Mouse (Mus musculus) large intestine, adult 2 months (tissue): ENCODE results near the gene Sept9. TPM values are rescaled to one million over a fixed set of nuclear protein-coding genes. Genes with fewer than 3 reads are reported as not detected.

Experiments
- DNase-seq: peaks from one replicate; pipeline ENCODE4 v3.0.0-alpha.2; 2012; ENCODE audit warnings: low read depth, low spot score
- WGBS: fragments of 180-500 bp; shearing (Covaris S2); methylation state at CpG from one replicate; pipeline ENCODE4 v1.1.7; 2018; 5-methylcytosine and 5-hydroxymethylcytosine counted together
- polyA plus RNA-seq: library from polyadenylated mRNA; depleted of rRNA; stranded (reverse); fragments of >200 nt; gene quantifications from 2 replicates; pipeline ENCODE4 v1.2.3, GENCODE M21; 2012

The Sept9 gene
- polyA plus RNA-seq, 1 experiment, result 37.3 TPM

GRCm38 (mm10) chr11:117302371-117302770, 102.9 kb downstream of the Sept9 start:
- no peak for DNase-seq
- WGBS, result 88% methylated on average over 5 of the region's 5 CpGs

DNA sequence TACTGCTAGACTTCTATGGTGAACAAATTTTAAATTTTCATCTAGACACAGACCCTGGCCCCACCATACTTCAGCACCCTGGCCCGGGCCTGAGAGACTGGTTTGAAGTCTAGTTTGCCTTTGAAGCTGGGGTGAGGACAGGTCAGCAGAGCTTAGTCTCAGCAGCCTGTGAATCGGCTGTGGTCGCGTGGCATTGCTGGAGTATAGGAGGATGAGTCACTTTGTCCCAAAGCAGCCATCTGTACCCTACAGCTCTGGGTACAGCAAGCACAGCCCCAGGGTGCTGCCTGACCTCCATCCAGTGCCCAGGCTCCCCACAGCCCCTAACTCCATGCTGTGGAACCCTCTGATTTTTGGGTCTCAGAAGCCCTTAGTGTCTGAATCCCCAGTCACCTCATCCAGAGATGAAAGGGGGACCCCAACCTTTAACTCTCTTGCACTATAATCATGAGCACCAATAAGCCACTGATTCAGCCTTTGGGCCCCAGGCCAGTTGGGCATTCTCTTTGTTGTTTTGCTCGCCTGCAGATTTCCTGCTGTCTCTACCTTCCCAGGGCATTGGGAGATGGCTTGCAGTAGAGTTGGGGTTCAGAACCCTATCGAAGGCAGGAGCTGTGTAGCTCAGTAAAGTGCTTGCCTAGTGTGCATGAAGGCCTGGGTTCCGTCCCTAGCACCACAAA, 106.2 kb downstream of the Sept9 start:
- DNase-seq, result no peak
- WGBS, result 81% methylated on average over 7 of the region's 7 CpGs

DNA sequence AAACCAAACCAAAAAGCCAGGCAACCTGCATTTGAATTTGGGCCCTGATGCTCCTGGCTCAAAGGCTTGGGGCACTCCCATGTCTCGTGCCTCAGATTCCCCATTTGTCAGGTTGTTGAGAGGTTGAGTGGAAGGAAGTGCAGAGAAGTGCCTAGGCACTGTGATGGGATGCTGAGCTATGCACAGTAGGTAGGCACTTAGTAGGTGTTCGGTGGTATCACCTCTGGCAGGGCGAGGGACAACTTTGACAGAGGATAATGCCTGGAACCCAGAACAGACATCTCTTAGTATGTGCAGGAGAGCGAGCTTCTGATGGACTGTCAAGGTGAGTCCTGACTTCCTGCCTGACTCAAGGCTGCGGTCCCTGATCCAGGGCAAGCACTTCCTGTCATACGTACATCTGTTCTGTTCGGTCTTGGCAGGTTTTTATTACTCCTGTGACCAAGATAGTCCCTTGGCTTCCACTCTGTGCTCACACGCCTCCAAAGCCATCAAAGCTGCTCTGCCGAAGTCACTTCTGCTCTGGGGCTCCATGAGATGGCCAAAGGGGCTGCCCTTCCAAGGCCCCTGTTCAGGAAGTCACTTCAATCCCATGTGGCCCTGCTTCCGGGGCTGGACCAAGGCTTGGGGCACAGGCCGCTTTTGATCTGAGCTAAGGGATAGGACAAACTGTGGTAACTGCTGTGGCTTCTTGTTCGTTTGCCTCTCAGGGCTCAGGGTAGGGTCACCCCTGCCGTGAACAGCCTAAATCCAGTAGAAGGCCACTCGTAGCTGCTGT, 107.0 kb downstream of the Sept9 start:
- 60% methylated on average over 14 of the region's 14 CpGs for WGBS

DNA sequence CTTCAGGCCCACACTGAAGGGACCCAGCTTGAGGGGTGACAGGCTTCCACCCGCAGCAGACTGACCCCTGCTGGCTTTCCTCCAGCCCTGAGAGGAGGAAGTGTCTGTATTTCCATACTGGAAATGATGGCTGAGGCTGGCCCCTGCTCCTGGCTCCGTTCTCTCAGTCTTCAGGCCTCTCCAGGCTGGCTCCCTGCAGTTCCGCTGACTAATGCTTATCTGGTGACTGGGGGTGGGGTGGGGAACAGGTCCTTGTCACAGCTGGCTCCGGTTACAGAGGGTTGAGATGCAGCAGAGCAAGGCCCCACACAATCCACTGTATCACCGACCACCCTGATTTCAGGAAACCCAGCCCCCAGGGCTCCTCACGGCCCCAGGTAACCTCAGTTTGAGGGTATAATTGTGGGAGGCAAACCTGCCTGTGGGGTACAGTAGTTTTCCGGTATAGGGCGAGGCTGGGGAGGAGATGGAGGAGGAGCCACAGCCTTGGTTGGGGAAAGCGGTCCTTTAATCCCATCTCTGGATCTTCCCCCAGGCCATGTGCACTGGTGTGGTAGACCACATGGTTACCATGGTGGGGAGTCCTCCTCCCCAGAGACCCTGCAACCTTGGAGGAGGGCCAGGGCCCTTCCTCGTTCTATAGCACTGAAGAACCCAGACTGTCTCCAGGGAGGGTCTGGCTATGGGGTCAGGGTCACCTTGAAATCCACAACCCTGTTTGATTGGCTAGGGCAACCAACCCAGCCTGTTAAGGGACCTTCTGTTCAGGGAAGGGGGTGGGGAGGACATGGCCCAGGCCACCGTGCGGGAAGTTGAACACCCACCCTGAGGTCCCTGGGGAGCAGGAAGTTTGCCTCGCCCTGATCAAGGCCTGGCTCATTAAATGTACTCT, 108.7 kb downstream of the Sept9 start:
- no peak for DNase-seq
- 34% methylated on average over 13 of the region's 13 CpGs for WGBS

More for the DNA sequence above, 107.0 kb downstream of the Sept9 start:
- DNase-seq, result no peak

- no peak for DNase-seq
- WGBS, result 74% methylated on average over 17 of the region's 17 CpGs
Measured at GRCm38 (mm10) chr11:117309108-117309917, 109.9 kb downstream of the Sept9 start.

- no peak for DNase-seq
- WGBS, result 81% methylated on average over 3 of the region's 3 CpGs
Measured at GRCm38 (mm10) chr11:117309918-117310287, 110.4 kb downstream of the Sept9 start.

- DNase-seq, result no peak
- WGBS, result 76% methylated on average over 12 of the region's 12 CpGs
Measured at GRCm38 (mm10) chr11:117310341-117311107, 111.1 kb downstream of the Sept9 start.

- 39% methylated on average over 15 of the region's 15 CpGs for WGBS
- no peak for DNase-seq
Measured at GRCm38 (mm10) chr11:117311127-117311800, 111.8 kb downstream of the Sept9 start.

DNA sequence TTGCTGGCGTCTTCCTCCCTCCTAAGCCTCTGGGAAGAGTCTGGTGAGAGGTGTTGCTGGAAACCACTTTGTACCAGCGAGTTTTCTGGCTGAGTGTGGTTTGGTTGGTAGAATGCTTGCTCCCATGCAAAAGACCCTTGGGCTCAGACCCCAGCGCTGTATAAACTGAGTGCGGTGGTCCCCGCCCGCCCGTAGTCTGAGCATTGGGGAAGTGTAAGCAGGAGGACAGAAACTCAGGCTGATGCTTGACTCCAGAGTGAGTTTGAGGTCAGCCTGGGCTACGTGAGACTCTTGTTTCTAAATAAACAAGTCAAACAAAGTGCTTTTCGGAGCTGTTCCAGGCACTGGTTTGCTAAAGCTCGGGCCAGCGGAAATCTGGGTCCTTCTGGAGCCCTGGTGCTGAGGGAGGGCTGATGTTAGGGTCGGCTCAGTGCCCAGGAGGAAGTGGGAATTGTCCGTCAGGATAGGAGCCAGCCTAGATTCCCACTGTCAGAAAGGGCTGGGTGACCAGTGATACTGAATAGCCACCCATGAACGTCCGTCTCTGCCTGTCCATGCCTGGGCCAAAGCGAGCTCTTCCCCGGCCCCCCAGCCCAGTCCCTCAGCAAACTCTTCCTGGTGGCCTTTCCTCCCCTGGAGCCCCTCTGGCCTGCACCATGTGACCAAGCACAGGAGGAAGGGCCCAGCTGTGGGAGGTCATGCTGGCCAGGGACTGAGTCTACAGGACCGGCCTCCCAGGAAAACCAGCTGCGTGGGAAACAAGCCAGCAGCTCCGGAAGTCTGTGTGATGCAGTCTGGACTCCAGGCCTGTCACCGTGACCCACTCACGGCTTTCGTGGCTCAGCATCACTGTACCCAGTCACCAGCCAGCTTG, 112.8 kb downstream of the Sept9 start:
- no peak for DNase-seq
- 62% methylated on average over 23 of the region's 23 CpGs for WGBS

- WGBS, result 44% methylated on average over 8 of the region's 8 CpGs
- DNase-seq, result no peak
Measured at GRCm38 (mm10) chr11:117312936-117313335, 113.5 kb downstream of the Sept9 start.

DNA sequence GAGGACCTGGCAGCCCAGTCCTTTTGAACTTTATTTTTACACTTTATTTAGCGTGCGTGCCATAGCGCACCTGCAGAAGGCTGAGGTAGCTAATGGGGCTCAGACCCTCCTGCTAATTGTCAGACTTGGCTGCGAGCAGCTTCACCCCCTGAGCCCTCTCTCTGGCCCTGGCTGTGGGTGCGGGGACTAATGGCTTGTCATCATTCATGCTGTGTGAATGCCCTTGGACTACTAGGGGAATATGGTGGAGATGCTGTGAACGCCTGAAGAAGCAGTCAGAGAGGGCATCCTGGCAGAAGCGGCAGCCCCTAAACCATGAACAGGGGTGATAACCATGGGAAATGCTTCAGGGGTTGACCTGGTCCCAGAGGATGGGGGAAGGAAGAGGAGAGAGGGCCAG, 114.0 kb downstream of the Sept9 start:
- DNase-seq, result no peak
- 79% methylated on average over 7 of the region's 7 CpGs for WGBS

DNA sequence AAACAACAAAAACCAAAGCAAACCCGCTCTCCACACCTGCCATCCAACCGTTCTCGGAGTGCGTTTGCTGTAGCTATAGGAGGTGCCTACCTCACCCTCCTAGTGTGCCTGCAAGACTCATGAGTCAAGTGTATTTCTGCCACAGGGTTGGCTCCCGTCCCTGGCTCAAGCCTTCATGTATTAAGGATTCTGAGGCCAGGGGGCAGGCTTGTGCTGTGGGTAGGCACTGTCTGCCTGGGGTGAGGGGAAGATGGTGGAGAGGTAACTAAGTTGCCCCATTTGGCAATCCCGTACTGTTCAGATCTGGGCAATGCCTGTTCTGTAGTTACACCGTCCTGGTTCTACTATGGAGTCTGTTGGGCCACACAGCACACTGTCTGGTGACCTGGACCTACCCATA, 114.6 kb downstream of the Sept9 start:
- DNase-seq, result no peak
- 80% methylated on average over 7 of the region's 7 CpGs for WGBS

DNA sequence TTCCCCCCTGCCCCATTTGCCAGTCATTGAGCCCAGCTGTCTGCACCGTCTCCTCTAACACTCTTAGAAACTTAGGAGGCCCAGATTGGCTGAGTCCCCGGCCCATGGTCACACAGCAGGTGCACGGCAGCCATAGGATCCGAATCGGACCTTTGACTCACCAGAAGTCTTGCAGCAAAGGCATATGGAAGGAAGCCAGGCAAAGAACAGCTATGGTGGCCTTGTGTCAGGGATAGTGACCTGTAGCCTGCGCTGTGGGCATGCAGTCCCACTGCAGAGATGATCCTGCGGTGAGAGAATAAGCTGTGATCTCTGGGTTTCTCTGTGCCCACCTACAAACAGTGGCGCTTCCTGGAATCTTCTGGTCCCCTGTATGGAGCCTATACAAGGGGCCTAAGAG, 115.1 kb downstream of the Sept9 start:
- DNase-seq, result no peak
- 91% methylated on average over 8 of the region's 8 CpGs for WGBS

DNA sequence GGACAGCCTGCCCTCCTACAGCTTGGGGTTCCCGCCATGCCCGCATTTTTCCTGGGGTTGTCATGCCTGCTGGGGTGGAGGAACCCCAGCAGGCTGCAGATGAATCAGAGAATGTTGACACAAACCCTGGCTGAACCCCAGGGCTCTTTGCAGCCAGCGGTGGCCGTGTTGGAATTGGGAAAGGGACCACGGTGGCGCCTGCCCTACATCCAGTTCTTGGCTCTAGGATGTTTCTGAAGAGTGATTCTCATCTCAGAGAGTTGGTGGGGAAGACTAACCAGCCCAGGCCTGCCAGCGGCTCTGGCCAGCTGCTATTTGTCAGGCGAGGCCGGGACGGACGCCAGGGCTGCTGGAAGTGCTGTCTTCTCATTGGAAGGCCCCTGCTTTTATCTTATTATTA, 115.8 kb downstream of the Sept9 start:
- no peak for DNase-seq
- 55% methylated on average over 11 of the region's 11 CpGs for WGBS

DNA sequence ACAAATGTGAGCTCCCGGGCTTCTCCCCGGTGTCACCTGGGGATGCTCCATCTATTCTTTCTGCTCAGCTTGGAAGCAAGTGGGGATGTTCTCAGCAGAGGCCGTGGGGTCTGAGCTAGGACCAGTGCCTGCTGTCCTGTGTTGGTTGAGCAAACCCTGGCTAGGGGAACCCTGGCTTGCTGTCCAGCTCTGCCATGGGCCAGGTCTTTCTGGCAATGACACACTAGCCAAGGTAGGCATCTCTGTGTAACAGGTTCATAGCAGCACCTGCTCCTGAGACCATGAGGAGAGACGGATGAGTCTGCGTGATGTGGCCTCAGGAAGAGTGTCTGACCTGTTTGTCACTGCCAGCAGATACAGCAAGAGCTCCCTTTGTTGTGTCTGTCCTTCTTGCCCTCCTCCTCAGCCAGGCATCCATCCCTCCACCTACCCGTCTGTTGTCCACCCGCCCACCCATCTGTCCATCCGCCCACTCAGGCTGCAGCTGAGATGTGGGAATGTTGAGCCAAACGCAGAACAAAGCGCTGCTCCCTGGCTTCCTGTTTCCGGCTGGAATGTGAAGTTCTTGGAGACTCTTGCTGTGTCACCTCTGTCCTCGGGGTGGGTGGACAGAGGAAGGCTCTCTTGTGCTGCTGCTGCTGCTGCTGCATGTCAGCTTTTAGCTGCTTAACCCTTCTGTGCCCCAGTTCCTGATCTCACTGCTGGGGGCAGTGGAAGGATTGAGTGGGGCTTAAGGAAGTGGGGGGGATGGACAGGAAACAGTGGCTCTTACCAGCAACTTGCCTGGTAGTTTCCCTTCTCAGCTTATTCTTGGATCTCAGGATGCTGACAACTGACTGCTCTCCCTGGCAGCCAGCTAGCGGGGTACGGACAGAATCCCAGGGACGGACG, 117.2 kb downstream of the Sept9 start:
- WGBS, result 71% methylated on average over 16 of the region's 16 CpGs
- no peak for DNase-seq

DNA sequence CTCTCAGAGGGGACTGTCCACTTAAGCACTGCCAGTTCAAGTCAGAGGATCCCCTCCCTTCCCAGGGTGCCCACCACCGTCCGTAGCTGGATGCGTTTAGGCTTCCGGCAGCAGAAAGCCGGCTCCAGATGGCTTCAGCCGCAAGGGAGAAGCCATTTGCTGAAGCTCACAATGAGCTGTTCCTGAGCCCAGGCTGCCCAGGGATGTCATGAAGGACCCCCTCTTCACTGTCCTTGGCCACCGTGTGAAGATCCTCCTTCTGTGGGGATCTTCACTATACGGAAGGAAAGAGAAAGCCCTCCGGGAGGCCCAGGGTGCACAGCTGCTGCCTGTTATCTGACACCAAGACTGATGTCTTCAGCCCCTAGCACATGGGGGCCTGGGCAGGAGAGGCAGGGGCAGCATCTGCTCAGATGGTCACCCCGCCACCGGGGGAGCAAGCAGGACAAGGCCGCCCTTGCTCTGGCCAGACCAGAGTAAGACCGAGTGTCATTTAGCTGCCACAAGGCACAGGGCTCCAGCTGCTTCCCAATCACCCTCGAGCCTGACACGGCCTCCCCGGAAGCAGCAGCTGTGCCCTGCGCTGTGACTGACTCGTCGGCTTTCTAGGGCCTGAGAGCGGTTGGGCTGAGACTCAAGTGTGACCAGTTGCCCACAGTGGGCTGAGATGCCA, 118.1 kb downstream of the Sept9 start:
- 57% methylated on average over 20 of the region's 20 CpGs for WGBS
- DNase-seq, result no peak
